Mouse (Mus musculus) G1E (cell line): ENCODE results near the gene Igsf9b. TPM values are rescaled to one million over a fixed set of nuclear protein-coding genes. Genes with fewer than 3 reads are reported as not detected.

Experiments
- ATAC-seq: 2 replicates; pipeline ENCODE4 v1.8.0; 2016; ENCODE audit warnings: mild to moderate bottlenecking; ENCODE audit not compliant: insufficient number of reproducible peaks, poor library complexity, low FRiP score, severe bottlenecking; ENCODE audit errors: extremely low read depth
- DNase-seq: peaks from one replicate; pipeline ENCODE4 v3.0.0; 2012; ENCODE audit warnings: low spot score
- H3K27me3 ChIP-seq: 2 replicates; pipeline ENCODE4 v1.6.1; 2012; ENCODE audit warnings: mild to moderate bottlenecking, low read length, inconsistent platforms; ENCODE audit not compliant: insufficient read depth
- H3K36me3 ChIP-seq: replicated peaks from 2 replicates; pipeline ENCODE3; 2012; ENCODE audit warnings: mild to moderate bottlenecking, inconsistent platforms
- H3K4me1 ChIP-seq: 2 replicates; pipeline ENCODE4 v1.6.1; 2012; ENCODE audit warnings: low read depth, low read length, inconsistent platforms, mixed read lengths; ENCODE audit not compliant: insufficient read depth
- H3K4me3 ChIP-seq: 2 replicates; pipeline ENCODE4 v1.5.1; 2012; ENCODE audit warnings: low read depth, mild to moderate bottlenecking, inconsistent platforms, low read length, moderate library complexity, mixed read lengths
- H3K9me3 ChIP-seq: replicated peaks from 2 replicates; pipeline ENCODE4 v1.6.1; 2012; ENCODE audit warnings: inconsistent platforms
- CTCF ChIP-seq: IDR thresholded peaks from 2 replicates; pipeline ENCODE4 v1.5.1; 2012; ENCODE audit warnings: low read depth, low read length, inconsistent platforms, mixed read lengths
- GATA1 ChIP-seq: IDR thresholded peaks from 2 replicates; pipeline ENCODE4 v1.6.1; 2012; ENCODE audit warnings: borderline replicate concordance, low read length, inconsistent platforms, mixed read lengths
- GATA2 ChIP-seq: IDR thresholded peaks from 2 replicates; pipeline ENCODE4 v1.6.1; 2012; ENCODE audit warnings: low read depth, low read length, inconsistent platforms, borderline replicate concordance
- POLR2AphosphoS5 ChIP-seq: IDR thresholded peaks from 2 replicates; pipeline ENCODE4 v1.6.1; 2012; ENCODE audit warnings: low read depth, low read length, inconsistent platforms; ENCODE audit not compliant: insufficient replicate concordance
- TAL1 ChIP-seq: conservative IDR thresholded peaks from 2 replicates; pipeline ENCODE4 v1.6.1; 2012; ENCODE audit warnings: low read depth, low read length, inconsistent platforms, mixed read lengths
- polyA plus RNA-seq: library from polyadenylated mRNA; stranded (reverse); fragments of >175 nt; gene quantifications from 2 replicates; pipeline ENCODE4 v1.2.3, GENCODE M21; 2012
- total RNA-seq, 2 experiments: library from RNA; stranded (forward) in 1 of 2; stranded (reverse) in 1 of 2; fragments of 200-1000 nt in 1 of 2; fragments of >200 nt in 1 of 2; fragmentation: Nextera tagmentation in 1 of 2; gene quantifications; 2 replicates each; pipeline ENCODE4 v1.2.3; 2014 to 2017

The Igsf9b gene
- total and polyA plus RNA-seq, 3 experiments: 0.11 TPM; not detected in 2

DNA sequence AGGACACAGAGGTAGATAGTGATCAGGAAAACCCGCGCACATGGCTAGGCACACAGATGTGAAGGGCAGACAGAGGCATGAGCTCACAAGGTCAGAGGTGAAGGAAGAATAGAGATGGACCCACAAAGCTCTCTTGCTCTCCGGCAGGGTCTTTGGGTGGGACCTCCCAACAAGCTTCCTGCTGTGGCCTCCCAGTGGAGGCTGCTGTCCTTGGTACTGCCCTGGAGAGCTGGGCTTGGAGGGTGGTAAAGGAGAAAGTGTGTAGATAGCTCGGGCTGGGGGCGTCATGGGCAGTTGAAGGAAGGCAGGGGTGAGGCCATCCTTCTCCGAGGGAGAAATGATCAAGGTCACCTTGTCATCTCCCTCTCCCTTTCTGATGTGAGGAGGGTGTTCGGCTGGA lies 9.0 kb downstream of the Igsf9b start:
- no peak for ATAC-seq
- Histone ChIP-seq H3K4me1 (no peaks in the 10 kb centered on the region), H3K4me3 (no peak overlapping the region), H3K9me3 (peaks cover 35% of the 10 kb centered on the region), H3K27me3 (no peaks in the 10 kb centered on the region), H3K36me3 (no peaks in the 10 kb centered on the region)
- no peak for DNase-seq
- TF ChIP-seq GATA1: no peak
- no peak for TF ChIP-seq CTCF
- TF ChIP-seq GATA2: no peak
- no peak for TF ChIP-seq POLR2AphosphoS5
- TF ChIP-seq TAL1: no peak

DNA sequence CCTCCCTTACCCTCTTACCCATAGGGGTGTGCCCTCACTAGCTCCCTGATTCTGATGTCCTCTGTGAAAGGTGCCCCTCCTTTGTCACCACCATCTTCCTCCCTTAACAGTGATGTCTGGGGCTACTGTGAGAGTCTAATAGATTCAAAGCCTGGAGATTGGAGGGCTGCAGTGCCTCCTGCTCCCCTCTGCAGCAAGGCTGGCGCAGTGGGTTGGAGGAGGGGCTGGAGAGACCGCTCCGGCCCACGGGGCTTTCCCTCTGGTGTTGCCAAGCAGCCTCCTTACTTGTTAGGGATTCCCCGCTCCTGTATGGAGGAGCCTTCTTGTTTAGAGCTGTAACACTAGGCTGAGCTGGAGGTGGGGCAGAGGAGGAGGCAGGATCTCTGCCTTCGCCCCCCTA lies 9.6 kb downstream of the Igsf9b start:
- Histone ChIP-seq H3K9me3 (peaks cover 30% of the 10 kb centered on the region), H3K27me3 (no peaks in the 10 kb centered on the region), H3K4me3 (no peak overlapping the region), H3K36me3 (no peaks in the 10 kb centered on the region), H3K4me1 (no peaks in the 10 kb centered on the region)
- ATAC-seq (no peak), DNase-seq (no peak)
- TF ChIP-seq GATA1: no peak
- no peak for TF ChIP-seq TAL1
- no peak for TF ChIP-seq POLR2AphosphoS5
- TF ChIP-seq CTCF: no peak
- no peak for TF ChIP-seq GATA2

DNA sequence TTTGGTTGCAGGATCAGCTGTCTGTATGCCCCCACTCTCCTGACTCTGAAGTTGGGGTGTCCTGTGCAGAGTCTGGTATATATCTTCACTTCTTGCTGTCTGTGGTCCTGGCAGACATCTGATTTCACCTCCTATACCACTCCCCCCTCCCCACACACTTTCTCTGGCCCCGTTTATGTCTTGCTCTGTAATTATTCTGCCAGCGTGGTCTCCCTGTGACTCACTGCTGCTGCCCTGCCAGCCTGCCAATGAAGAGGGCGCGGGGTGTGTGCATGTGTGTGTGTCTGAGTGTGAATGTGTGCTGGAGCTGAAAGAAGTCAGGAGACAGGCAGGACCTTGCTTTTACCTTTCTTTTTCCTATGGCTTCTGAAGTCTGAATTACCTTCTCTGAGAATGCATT lies 11.0 kb downstream of the Igsf9b start:
- no peak overlapping the region for H3K4me3 ChIP-seq
- no peak for TF ChIP-seq GATA1
- no peaks in the 10 kb centered on the region for H3K27me3 ChIP-seq
- no peaks in the 10 kb centered on the region for H3K36me3 ChIP-seq
- H3K4me1 ChIP-seq: no peaks in the 10 kb centered on the region
- peaks cover 17% of the 10 kb centered on the region for H3K9me3 ChIP-seq
- no peak for DNase-seq
- no peak for ATAC-seq

DNA sequence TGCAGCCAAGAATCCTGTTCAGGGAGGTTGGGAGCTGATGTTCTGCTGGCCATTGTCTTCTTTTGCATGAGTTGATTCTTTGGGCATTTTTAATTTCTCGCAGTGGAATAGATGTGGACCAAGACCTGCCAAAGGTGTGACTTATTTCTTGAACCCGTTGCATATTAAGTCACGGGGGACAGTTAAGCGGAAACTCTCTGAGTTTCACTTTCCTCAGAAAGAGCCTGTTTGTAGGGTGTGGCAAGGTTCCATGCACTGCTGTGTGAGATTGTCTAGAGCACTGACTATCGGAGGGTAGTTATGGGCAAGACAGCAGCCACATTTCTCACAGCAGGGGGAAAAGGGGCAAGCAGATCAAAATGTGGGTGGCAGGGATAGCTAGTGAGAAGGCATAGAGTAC lies 14.4 kb downstream of the Igsf9b start:
- H3K4me1 ChIP-seq: no peaks in the 10 kb centered on the region
- H3K4me3 ChIP-seq: no peak overlapping the region
- ATAC-seq (no peak), DNase-seq (no peak)
- H3K27me3 ChIP-seq: no peaks in the 10 kb centered on the region
- TF ChIP-seq CTCF (no peak), POLR2AphosphoS5 (no peak), GATA2 (no peak), TAL1 (no peak), GATA1 (no peak)
- H3K9me3 ChIP-seq: peaks cover 21% of the 10 kb centered on the region
- H3K36me3 ChIP-seq: no peaks in the 10 kb centered on the region

DNA sequence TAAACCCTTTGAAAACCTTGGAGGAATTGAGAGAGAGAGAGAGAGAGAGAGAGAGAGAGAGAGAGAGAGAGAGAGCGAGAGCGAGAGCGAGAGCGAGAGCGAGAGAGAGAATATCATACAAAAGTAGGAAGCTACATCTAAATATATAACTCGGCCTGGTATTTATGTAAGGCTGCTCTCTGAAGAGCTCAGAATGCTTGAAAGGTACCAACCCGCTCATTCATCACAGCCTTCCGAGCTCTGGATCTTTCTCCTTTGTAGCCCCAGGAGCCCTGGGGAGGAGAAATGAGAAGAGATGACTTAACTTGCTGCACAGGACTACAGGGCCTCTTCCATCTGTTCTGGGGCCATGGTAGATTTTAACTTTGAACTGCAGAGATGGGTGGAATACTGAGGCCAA lies 22.3 kb downstream of the Igsf9b start:
- ATAC-seq: no peak
- no peaks in the 10 kb centered on the region for H3K36me3 ChIP-seq
- H3K4me3 ChIP-seq: no peak overlapping the region
- DNase-seq: no peak
- peaks cover 55% of the 10 kb centered on the region for H3K9me3 ChIP-seq
- no peaks in the 10 kb centered on the region; the same call in 1 of the 2 replicates for H3K27me3 ChIP-seq
- no peak for TF ChIP-seq GATA1
- no peak for TF ChIP-seq TAL1
- TF ChIP-seq CTCF: no peak
- TF ChIP-seq POLR2AphosphoS5: no peak
- H3K4me1 ChIP-seq: no peaks in the 10 kb centered on the region

DNA sequence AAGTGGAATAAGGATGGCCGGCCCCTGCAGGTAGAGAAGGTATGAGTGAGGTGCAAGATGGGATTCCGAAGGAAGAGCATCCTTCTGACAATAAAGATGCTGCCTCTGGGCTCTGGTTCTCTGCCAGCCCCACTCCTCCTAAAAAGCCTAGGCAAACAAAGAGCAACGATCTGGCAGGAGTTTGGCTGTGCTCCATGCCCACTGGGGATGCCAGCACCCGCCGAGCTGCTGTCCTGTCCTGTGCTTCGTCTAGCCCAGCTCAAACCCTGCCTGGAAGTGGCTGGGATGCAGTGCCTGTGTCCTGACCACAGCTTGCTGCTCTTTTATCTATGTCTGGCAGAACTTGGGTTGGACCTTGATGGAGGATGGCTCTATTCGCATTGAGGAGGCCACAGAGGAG lies 23.3 kb downstream of the Igsf9b start:
- ATAC-seq: no peak
- TF ChIP-seq GATA1: no peak
- TF ChIP-seq CTCF: no peak
- no peak for TF ChIP-seq TAL1
- H3K27me3 ChIP-seq: no peaks in the 10 kb centered on the region; the same call in 1 of the 2 replicates
- no peaks in the 10 kb centered on the region for H3K4me1 ChIP-seq
- DNase-seq: no peak
- H3K9me3 ChIP-seq: peaks cover 50% of the 10 kb centered on the region
- H3K36me3 ChIP-seq: no peaks in the 10 kb centered on the region
- no peak overlapping the region for H3K4me3 ChIP-seq

DNA sequence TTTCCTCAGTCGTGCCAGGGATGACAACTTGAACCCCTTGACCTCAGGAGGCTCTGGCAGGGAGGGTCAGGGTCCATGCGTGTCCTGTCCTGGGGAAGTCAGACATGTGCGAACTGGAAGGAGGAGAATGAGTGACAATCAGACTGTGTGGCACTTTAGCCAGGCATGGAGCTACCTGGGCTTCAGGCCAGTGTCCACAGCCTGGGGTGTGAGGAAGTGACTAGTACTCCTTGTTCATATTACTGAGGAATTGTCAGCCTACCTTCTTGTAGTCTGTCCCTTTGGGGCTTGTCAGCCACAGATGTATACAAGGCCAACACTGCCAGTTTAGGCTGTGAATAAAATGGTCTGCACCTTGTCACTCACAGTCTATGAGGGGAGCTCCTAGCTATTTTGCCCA lies 24.4 kb downstream of the Igsf9b start:
- Histone ChIP-seq H3K4me1 (no peaks in the 10 kb centered on the region), H3K4me3 (no peak overlapping the region), H3K36me3 (no peaks in the 10 kb centered on the region), H3K9me3 (peaks cover 52% of the 10 kb centered on the region), H3K27me3 (no peaks in the 10 kb centered on the region; the same call in 1 of the 2 replicates)
- TF ChIP-seq CTCF (no peak), GATA1 (no peak), TAL1 (no peak), POLR2AphosphoS5 (no peak), GATA2 (no peak)
- ATAC-seq: no peak
- no peak for DNase-seq
